Mouse (Mus musculus) CH12.LX (cell line): ENCODE measurements around the gene Stx12.

Experiments
- CHD2 ChIP-seq: IDR thresholded peaks from 2 replicates; pipeline ENCODE4 v1.6.1; 2011; ENCODE audit warnings: low read length, improper control_type of control experiment
- CTCF ChIP-seq, 2 experiments: IDR thresholded peaks in 1 of 2; conservative IDR thresholded peaks in 1 of 2; 2 replicates each; pipeline ENCODE4 v1.5.1; 2011 to 2012; ENCODE audit warnings: low read depth in 2 of 2, low read length in 2 of 2, improper control_type of control experiment in 1 of 2, inconsistent platforms in 1 of 2, mild to moderate bottlenecking in 1 of 2, moderate library complexity in 1 of 2
- E2F4 ChIP-seq: IDR thresholded peaks from 2 replicates; pipeline ENCODE4 v1.6.1; 2011; ENCODE audit warnings: low read depth, low read length, improper control_type of control experiment; ENCODE audit not compliant: insufficient replicate concordance
- ETS1 ChIP-seq: conservative IDR thresholded peaks from 2 replicates; pipeline ENCODE4 v1.6.1; 2012; ENCODE audit warnings: low read depth, mild to moderate bottlenecking, inconsistent platforms, low read length, improper control_type of control experiment, moderate library complexity
- HCFC1 ChIP-seq: IDR thresholded peaks from 2 replicates; pipeline ENCODE4 v1.6.1; 2012; ENCODE audit warnings: low read depth, mild to moderate bottlenecking, inconsistent platforms, low read length, improper control_type of control experiment
- KAT2A ChIP-seq: IDR thresholded peaks from 2 replicates; pipeline ENCODE4 v1.6.1; 2012; ENCODE audit warnings: low read length, improper control_type of control experiment, inconsistent platforms; ENCODE audit not compliant: insufficient replicate concordance
- MYC ChIP-seq: IDR thresholded peaks from 2 replicates; pipeline ENCODE4 v1.6.1; 2011; ENCODE audit warnings: low read depth, mild to moderate bottlenecking, improper control_type of control experiment, low read length
- NRF1 ChIP-seq: IDR thresholded peaks from 2 replicates; pipeline ENCODE4 v1.6.1; 2014; ENCODE audit warnings: low read depth, mild to moderate bottlenecking, inconsistent platforms, low read length, improper control_type of control experiment, moderate library complexity
- POLR2A ChIP-seq: IDR thresholded peaks from 2 replicates; pipeline ENCODE4 v1.6.1; 2011; ENCODE audit warnings: low read depth, mild to moderate bottlenecking, improper control_type of control experiment, low read length
- POLR2AphosphoS2 ChIP-seq: IDR thresholded peaks from 2 replicates; pipeline ENCODE4 v1.6.1; 2011; ENCODE audit warnings: low read depth, low read length, improper control_type of control experiment
- RCOR1 ChIP-seq: conservative IDR thresholded peaks from 2 replicates; pipeline ENCODE4 v1.6.1; 2012; ENCODE audit warnings: low read depth, mild to moderate bottlenecking, inconsistent platforms, low read length, improper control_type of control experiment
- TCF12 ChIP-seq: IDR thresholded peaks from 2 replicates; pipeline ENCODE4 v1.6.1; 2014; ENCODE audit warnings: low read depth, mild to moderate bottlenecking, inconsistent platforms, low read length, improper control_type of control experiment
- UBTF ChIP-seq: IDR thresholded peaks from 2 replicates; pipeline ENCODE4 v1.6.1; 2012; ENCODE audit warnings: low read depth, mild to moderate bottlenecking, inconsistent platforms, low read length, improper control_type of control experiment, moderate library complexity
- ZNF384 ChIP-seq: IDR thresholded peaks from 2 replicates; pipeline ENCODE4 v1.6.1; 2012; ENCODE audit warnings: low read depth, low read length, improper control_type of control experiment, inconsistent platforms

GRCm38 (mm10) chr4:132894402-132894801 is 10.1 kb upstream of the Stx12 start:
- TF ChIP-seq POLR2AphosphoS2 (no peak), ETS1 (no peak), ZNF384 (no peak), HCFC1 (no peak), KAT2A (no peak), CTCF (conservative IDR thresholded peaks at IDR 0.05 in 1 of 2, IDR thresholded peaks at IDR 0.05 in 1 of 2; ENCODE audit: low read depth in 2 of 2, low read length in 2 of 2) (no peak), POLR2A (no peak), MYC (no peak), E2F4 (no peak), CHD2 (no peak), NRF1 (no peak), TCF12 (no peak), RCOR1 (no peak), UBTF (no peak)
